Mouse (Mus musculus): ENCODE measurements around the gene Hdac7. TPM values are rescaled to one million over a fixed set of nuclear protein-coding genes. Genes with fewer than 3 reads are reported as not detected.

The Hdac7 gene
- 18.7 and 19.6 TPM in 2 replicates for polyA plus RNA-seq (2015; fragmentation: Nextera tagmentation; extraction: Ambion mirVana)

DNA sequence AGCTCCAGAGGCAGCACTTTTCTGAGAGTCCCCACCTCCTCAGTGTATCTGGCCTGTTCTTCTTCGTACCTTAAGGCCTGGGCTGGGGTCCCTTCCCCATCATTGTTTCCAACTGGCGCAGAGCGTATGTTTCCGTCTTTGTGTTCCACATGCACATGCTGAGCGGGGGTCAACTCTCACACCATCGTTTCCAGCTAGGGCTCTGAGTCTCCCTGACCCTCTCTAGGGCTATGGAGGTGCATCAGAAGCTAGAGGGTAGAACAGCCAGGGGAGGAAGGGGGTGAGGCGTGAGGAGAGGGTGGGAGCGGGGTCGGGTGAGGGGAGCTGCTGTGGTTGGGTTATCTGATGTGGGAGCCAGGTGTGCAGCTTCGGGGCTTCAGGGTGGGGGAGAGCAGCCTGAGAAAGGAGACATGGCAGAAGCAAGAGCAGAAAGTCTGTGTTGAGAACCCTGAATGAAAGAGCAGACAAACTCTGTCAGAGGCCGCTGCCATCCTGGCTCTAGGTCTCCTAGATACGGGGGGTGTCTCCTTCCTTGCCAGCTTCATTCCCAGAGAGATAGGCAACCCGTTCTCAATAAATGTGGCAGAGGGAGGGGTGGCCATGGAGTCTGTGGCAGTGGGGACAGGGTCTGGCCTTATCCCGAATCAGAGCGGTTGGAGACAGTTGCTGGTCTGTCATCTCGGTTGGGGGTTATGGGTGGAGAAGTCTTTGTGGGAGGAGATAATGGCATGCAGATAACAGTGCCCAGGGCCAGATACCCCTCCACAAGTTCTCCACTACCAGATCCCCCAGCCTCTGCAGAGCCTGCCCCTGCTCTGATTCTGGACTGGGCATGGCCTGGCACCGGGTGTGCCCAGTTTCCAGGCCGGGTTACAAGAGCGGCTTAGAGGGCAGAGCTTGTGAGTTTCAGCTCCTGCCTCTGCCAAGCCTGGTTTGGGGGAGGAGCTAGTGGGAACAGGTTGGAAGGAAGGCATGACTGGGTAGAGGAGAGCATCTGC, at the start of gene Hdac7:
Gene Hdac7, minus strand, starts transcription at position 466 of the 998 bp plus-strand sequence.

DNA sequence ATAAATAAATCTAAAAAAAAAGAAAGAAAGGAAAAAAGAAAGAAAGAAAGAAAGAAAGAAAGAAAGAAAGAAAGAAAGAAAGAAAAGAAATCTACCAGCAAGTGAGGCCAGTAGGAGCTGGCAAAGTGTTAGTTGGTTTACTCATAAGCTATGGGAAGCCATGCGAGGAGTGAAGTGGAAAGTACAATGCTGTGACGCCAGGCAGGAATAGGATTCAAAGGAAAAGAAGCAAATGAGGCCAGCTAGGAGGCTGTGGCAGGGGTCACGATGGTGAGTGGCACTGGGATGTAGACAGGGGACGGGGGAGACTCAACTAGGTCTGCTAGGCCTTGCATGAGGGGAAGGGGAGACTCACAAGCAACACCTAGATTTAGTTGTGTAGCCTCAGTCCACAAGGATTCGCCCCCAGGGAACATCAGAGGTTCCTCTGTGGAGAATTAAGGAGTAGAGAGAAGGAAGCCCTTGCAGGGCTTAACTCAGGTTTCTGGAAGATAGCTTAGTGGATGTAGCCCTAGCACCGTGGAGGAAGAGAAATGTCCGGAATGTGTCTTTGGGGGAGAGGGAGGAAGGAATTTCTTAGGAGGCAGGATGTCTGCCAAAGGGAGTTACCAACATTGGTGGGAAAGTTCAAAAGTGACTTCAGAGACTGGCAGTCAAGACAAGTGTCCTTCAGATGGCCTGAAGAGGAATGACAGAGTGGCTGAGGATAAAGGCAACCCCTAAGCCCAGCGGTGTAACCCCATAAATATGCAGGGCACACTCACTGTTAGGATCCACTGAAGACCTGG, 65.8 kb downstream of the Hdac7 start, which contains the start of gene Slc48a1:
Gene Slc48a1, plus strand, starts transcription at position 210 of the 788 bp plus-strand sequence.

DNA sequence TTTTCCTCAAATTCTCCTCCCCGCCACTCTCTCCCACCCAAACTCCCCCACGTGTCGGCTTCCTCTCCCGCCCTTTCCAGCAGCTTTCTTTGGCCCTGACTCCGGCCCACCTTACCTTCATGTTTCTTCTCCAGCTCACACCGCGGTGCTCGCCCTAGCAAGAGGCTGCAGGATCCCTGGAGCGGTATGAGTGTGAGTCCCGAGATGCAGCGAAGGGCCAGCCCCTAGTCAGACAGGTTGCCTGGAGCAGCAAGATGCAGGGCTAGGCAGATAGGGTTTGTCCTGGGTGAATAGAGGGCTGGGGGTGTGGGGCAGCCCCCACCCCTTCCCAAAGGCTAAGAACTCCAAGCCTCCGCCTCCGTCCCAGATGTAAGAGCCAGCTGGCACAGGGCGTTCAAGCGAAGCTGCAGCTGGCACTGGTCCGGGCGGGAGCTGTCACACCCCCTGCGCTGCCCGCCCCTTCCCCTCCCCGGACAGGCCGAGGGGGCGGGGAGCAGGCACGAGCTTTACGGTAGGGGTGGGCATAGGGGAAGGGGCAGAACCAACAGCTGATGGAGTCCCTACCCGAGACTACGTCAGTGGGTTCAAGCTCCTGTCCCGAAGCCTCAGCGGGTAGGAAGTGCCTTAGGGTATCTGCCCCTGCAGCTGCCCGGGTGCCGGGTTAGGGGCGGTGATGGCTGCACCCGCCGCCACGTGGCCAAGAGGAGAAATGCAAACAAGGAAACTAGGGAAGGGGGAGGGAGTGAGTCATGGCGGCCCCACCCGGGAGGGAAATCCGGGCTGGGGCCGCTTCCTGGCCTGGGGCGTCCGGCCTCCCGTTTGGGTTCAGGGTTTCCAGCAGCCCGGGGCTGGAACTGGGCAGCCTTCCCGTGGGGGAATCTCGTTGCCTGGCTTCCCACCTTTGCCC, 76.8 kb downstream of the Hdac7 start, which contains the start of gene Rapgef3:
Gene Rapgef3, minus strand, starts transcription at position 693 of the 907 bp plus-strand sequence.

Other genes with a start within 250 kb of the Hdac7 start
- 28.5 and 33.0 TPM in 2 replicates for gene Rpap3, start 138.7 kb downstream of the Hdac7 start, polyA plus RNA-seq (2015; fragmentation: Nextera tagmentation; extraction: Ambion mirVana)
- gene Endou, start 113.2 kb downstream of the Hdac7 start, polyA plus RNA-seq (2015; fragmentation: Nextera tagmentation; extraction: Ambion mirVana), result 4.4 and 4.8 TPM in 2 replicates
- 13.5 and 15.2 TPM in 2 replicates for gene Rapgef3, start 76.5 kb downstream of the Hdac7 start, polyA plus RNA-seq (2015; fragmentation: Nextera tagmentation; extraction: Ambion mirVana)
- gene Slc48a1, start 66.0 kb downstream of the Hdac7 start, polyA plus RNA-seq (2015; fragmentation: Nextera tagmentation; extraction: Ambion mirVana), result 98.2 and 116 TPM in 2 replicates
- gene Vdr, start 66.1 kb upstream of the Hdac7 start, polyA plus RNA-seq (2015; fragmentation: Nextera tagmentation; extraction: Ambion mirVana), result 0.39 and 0.45 TPM in 2 replicates
- 35.4 and 35.7 TPM in 2 replicates for gene Tmem106c, start 119.7 kb upstream of the Hdac7 start, polyA plus RNA-seq (2015; fragmentation: Nextera tagmentation; extraction: Ambion mirVana)
- 0.24 and 0.35 TPM in 2 replicates for gene Col2a1, start 160.2 kb upstream of the Hdac7 start, polyA plus RNA-seq (2015; fragmentation: Nextera tagmentation; extraction: Ambion mirVana)
- gene Pfkm, start 248.1 kb upstream of the Hdac7 start, polyA plus RNA-seq (2015; fragmentation: Nextera tagmentation; extraction: Ambion mirVana), result 32.0 and 34.6 TPM in 2 replicates
- gene Senp1, start 249.2 kb upstream of the Hdac7 start, polyA plus RNA-seq (2015; fragmentation: Nextera tagmentation; extraction: Ambion mirVana), result 13.6 and 15.7 TPM in 2 replicates

All from urinary bladder, postnatal 0 days (tissue).